Mouse (Mus musculus) ES-Bruce4 (cell line): ENCODE results near the gene Cep104. TPM values are rescaled to one million over a fixed set of nuclear protein-coding genes. Genes with fewer than 3 reads are reported as not detected.

Experiments used
- H3K27ac ChIP-seq: 2 replicates; pipeline ENCODE4 v1.5.1; 2012; ENCODE audit warnings: low read length, inconsistent platforms; ENCODE audit not compliant: insufficient read depth
- H3K27me3 ChIP-seq: 2 replicates; pipeline ENCODE4 v1.6.1; 2012; ENCODE audit warnings: mild to moderate bottlenecking, low read length, inconsistent platforms; ENCODE audit not compliant: control insufficient read depth, poor library complexity, insufficient read depth, severe bottlenecking
- H3K36me3 ChIP-seq: 2 replicates; pipeline ENCODE4 v1.6.1; 2012; ENCODE audit warnings: inconsistent platforms, mild to moderate bottlenecking, low read length, moderate library complexity; ENCODE audit not compliant: control insufficient read depth, poor library complexity, insufficient read depth, severe bottlenecking
- H3K4me1 ChIP-seq: one replicate; pipeline ENCODE4 v1.8.1; 2011; ENCODE audit warnings: low read length; ENCODE audit not compliant: control insufficient read depth, insufficient read depth
- H3K4me3 ChIP-seq: 2 replicates; pipeline ENCODE4 v1.5.1; 2011; ENCODE audit warnings: low read depth, mild to moderate bottlenecking, low read length
- H3K9ac ChIP-seq: 2 replicates; pipeline ENCODE4 v1.6.1; 2012; ENCODE audit warnings: low read depth, mild to moderate bottlenecking, inconsistent platforms; ENCODE audit not compliant: poor library complexity, severe bottlenecking
- H3K9me3 ChIP-seq: replicated peaks from 2 replicates; pipeline ENCODE4 v1.6.1; 2012; ENCODE audit warnings: mild to moderate bottlenecking, low read length, inconsistent platforms; ENCODE audit not compliant: control insufficient read depth, poor library complexity, insufficient read depth, severe bottlenecking
- CTCF ChIP-seq: IDR thresholded peaks from one replicate; pipeline ENCODE4 v1.8.1; 2011; ENCODE audit warnings: low read depth, low read length
- EP300 ChIP-seq: IDR thresholded peaks from 2 replicates; pipeline ENCODE4 v1.6.1; 2011; ENCODE audit warnings: low read depth, low read length; ENCODE audit not compliant: insufficient read depth
- POLR2A ChIP-seq: IDR thresholded peaks from one replicate; pipeline ENCODE4 v1.8.1; 2011; ENCODE audit warnings: low read length; ENCODE audit not compliant: insufficient read depth
- polyA plus RNA-seq: library from polyadenylated mRNA; stranded (reverse); fragments of >200 nt; gene quantifications from 2 replicates; pipeline ENCODE4 v1.2.4, GENCODE M21; 2011; ENCODE audit warnings: low read depth; ENCODE audit not compliant: missing spikeins, insufficient read depth, insufficient read length

Gene Cep104
- polyA plus RNA-seq, result 17.6 and 20.2 TPM in 2 replicates

DNA sequence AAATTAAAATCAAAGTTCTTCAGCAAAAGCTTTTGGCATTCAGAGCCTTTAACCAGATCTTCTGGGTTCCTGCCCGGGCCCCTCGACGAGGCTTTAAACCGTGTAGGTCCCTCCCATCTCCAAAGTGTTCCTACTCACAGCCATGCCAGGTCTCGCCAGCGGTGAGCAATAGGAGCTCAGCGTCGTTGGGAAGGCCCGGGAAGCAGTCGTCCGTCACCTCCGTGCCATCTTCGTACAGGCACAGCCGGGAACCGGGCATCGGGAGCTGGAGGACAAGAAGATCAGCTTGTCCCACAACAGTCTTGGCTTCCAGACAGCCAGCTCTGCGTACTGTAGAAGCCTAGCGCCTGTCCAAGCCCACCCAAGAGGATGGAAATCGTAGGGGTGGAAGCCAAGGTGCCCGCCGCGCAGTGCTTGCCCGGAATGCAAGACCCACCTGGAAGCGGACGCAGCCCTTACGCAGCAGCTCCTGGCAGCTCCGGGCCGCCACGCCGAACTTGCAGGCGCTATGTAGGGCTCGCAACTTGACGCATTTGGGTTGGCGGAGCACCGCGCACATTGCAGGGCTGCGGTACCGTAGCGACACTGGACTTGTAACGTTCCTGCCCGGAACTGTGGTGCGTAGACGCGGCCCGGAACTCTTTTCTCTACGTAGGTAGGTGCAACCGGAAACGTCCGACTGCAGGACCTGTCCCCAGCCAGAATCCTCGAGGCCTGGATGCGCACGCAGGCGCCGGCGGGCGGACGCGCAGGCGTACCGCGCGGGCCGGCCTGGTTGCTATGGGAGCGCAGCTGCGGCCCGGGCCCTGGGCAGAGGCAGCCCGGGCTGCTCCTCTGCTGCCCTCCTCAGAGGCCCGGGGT lies at the start of gene Cep104, which contains the start of gene Dffb:
Gene Cep104, plus strand, starts transcription at position 764 of the 861 bp plus-strand sequence.
Gene Dffb, minus strand, starts transcription at position 696 of the 861 bp plus-strand sequence.
- no peaks in the 10 kb centered on the region for H3K36me3 ChIP-seq
- H3K9ac ChIP-seq, result peak within 1 kb of the TSS; percentile 33
- no peaks in the 10 kb centered on the region for H3K27me3 ChIP-seq
- H3K27ac ChIP-seq, result no peak within 1 kb of the TSS
- no peaks in the 10 kb centered on the region for H3K4me1 ChIP-seq
- H3K4me3 ChIP-seq, result peak within 1 kb of the TSS; percentile 81
- TF ChIP-seq POLR2A (no peak), EP300 (peak; percentile 70; the same call in 1 of the 2 replicates), CTCF (no peak)
- no peaks in the 10 kb centered on the region for H3K9me3 ChIP-seq

GRCm38 (mm10) chr4:153928772-153929299 lies 46.2 kb upstream of the Cep104 start:
- Histone ChIP-seq H3K4me1 (no peaks in the 10 kb centered on the region), H3K27ac (no peak overlapping the region), H3K36me3 (no peaks in the 10 kb centered on the region), H3K27me3 (no peaks in the 10 kb centered on the region; the same call in 1 of the 2 replicates), H3K9me3 (no peaks in the 10 kb centered on the region), H3K4me3 (no peak overlapping the region), H3K9ac (no peak overlapping the region)
- TF ChIP-seq CTCF (no peak), EP300 (no peak), POLR2A (no peak)

- H3K27ac ChIP-seq, result no peak overlapping the region
- no peak for TF ChIP-seq POLR2A
- TF ChIP-seq CTCF, result no peak
- TF ChIP-seq EP300, result no peak
- no peaks in the 10 kb centered on the region for H3K4me1 ChIP-seq
Observed at GRCm38 (mm10) chr4:153929425-153929824, 45.6 kb upstream of the Cep104 start.

DNA sequence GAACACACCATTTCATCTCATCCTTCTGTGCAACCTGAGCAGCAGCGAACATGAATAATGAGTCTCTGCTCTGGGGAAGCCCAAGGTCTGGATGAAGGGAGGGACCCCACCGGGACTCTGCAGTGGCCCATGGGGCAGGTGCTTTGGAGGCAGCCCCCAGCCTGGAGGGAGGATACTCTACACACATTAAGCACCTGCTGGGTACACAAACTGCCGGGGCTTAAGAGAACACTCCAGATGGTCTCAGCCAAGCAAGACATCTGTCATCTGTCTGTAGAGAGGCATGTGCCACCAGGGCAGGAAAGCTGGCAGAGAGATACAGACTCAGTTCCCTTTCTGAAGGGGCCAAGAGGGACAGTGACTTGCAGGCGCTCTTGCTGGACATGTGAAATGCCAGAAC lies 45.1 kb upstream of the Cep104 start:
- Histone ChIP-seq H3K4me1 (no peaks in the 10 kb centered on the region), H3K9me3 (no peaks in the 10 kb centered on the region), H3K27me3 (no peaks in the 10 kb centered on the region; the same call in 1 of the 2 replicates), H3K27ac (no peak overlapping the region), H3K36me3 (no peaks in the 10 kb centered on the region), H3K9ac (no peak overlapping the region), H3K4me3 (no peak overlapping the region)
- TF ChIP-seq EP300 (no peak), POLR2A (no peak), CTCF (no peak)

More at GRCm38 (mm10) chr4:153929425-153929824, 45.6 kb upstream of the Cep104 start:
- H3K27me3 ChIP-seq, result no peaks in the 10 kb centered on the region; the same call in 1 of the 2 replicates
- no peak overlapping the region for H3K9ac ChIP-seq
- H3K4me3 ChIP-seq, result no peak overlapping the region
- no peaks in the 10 kb centered on the region for H3K9me3 ChIP-seq
- H3K36me3 ChIP-seq, result no peaks in the 10 kb centered on the region

- Histone ChIP-seq H3K36me3 (no peaks in the 10 kb centered on the region), H3K4me1 (no peaks in the 10 kb centered on the region), H3K9me3 (no peaks in the 10 kb centered on the region), H3K27ac (no peak overlapping the region), H3K4me3 (no peak overlapping the region), H3K9ac (no peak overlapping the region), H3K27me3 (no peaks in the 10 kb centered on the region)
- TF ChIP-seq CTCF (peak; percentile 73), POLR2A (no peak)
Observed at GRCm38 (mm10) chr4:153943243-153943642, 31.8 kb upstream of the Cep104 start.

- Histone ChIP-seq H3K9ac (no peak overlapping the region), H3K4me1 (no peaks in the 10 kb centered on the region), H3K27me3 (no peaks in the 10 kb centered on the region), H3K4me3 (no peak overlapping the region), H3K9me3 (no peaks in the 10 kb centered on the region), H3K27ac (no peak overlapping the region), H3K36me3 (no peaks in the 10 kb centered on the region)
- TF ChIP-seq POLR2A, result no peak
- TF ChIP-seq CTCF, result no peak
- no peak for TF ChIP-seq EP300
Observed at GRCm38 (mm10) chr4:153944261-153944660, 30.7 kb upstream of the Cep104 start.
